Mouse (Mus musculus): ENCODE measurements around the gene Shc2.

- TF ChIP-seq CTCF (IDR thresholded peaks at IDR 0.05; ENCODE audit: control insufficient read depth, insufficient read depth, insufficient replicate concordance, low read depth, low read length) (no peak), POLR2A (IDR thresholded peaks at IDR 0.05; ENCODE audit: control insufficient read depth, low read depth, low read length) (no peak)
Measured at GRCm38 (mm10) chr10:79590702-79591101, 47.0 kb downstream of the Shc2 start.

Data from testis, adult 2 months (tissue).